Mouse (Mus musculus) hindbrain, postnatal 0 days (tissue): ENCODE results near the gene Slc44a1. TPM values are rescaled to one million over a fixed set of nuclear protein-coding genes. Genes with fewer than 3 reads are reported as not detected.

Experiments
- ATAC-seq: fragments of 200-750 bp; cut with Nextera tagmentation; 2 replicates; pipeline ENCODE4 v1.8.0; 2017; ENCODE audit warnings: mild to moderate bottlenecking, moderate TSS enrichment, moderate library complexity
- DNase-seq: peaks from one replicate; pipeline ENCODE4 v3.0.0-alpha.2; 2015; ENCODE audit warnings: low spot score
- H3K27ac ChIP-seq: fragments of 300-500 bp; sonication (generic); 2 replicates; pipeline ENCODE4 v1.5.1; 2014; ENCODE audit warnings: mild to moderate bottlenecking
- H3K27me3 ChIP-seq: fragments of 300-500 bp; sonication (generic); 2 replicates; pipeline ENCODE4 v1.6.1; 2014; ENCODE audit warnings: low read length, mixed read lengths; ENCODE audit not compliant: insufficient read depth
- H3K36me3 ChIP-seq: fragments of 300-500 bp; sonication (generic); 2 replicates; pipeline ENCODE4 v1.6.1; 2014; ENCODE audit warnings: low read length, mixed read lengths; ENCODE audit not compliant: insufficient read depth
- H3K4me1 ChIP-seq: fragments of 300-500 bp; sonication (generic); 2 replicates; pipeline ENCODE4 v1.6.1; 2014; ENCODE audit warnings: antibody characterized with exemption, low read length, mixed read lengths; ENCODE audit not compliant: insufficient read depth
- H3K4me2 ChIP-seq: fragments of 300-500 bp; sonication (generic); 2 replicates; pipeline ENCODE4 v1.6.1; 2014; ENCODE audit warnings: low read depth, mild to moderate bottlenecking, low read length, moderate library complexity, mixed read lengths
- H3K4me3 ChIP-seq: fragments of 300-500 bp; sonication (generic); 2 replicates; pipeline ENCODE4 v1.5.1; 2014; ENCODE audit warnings: low read length
- H3K9ac ChIP-seq: fragments of 300-500 bp; sonication (generic); replicated peaks from 2 replicates; pipeline ENCODE4 v1.6.1; 2014; ENCODE audit warnings: mild to moderate bottlenecking, low read length, moderate library complexity, mixed read lengths
- H3K9me3 ChIP-seq: fragments of 300-500 bp; sonication (generic); 2 replicates; pipeline ENCODE4 v1.6.1; 2016; ENCODE audit warnings: low read length, mixed read lengths
- CTCF ChIP-seq: IDR thresholded peaks from 2 replicates; pipeline ENCODE4 v1.5.1; 2016; ENCODE audit warnings: antibody characterized with exemption, control low read depth, low read depth
- WGBS: fragments of 180-500 bp; shearing (Covaris S2); extraction: QIAGEN DNeasy Blood & Tissue Kit; methylation state at CpG from one replicate; pipeline ENCODE4 v1.1.7; 2014; 5-methylcytosine and 5-hydroxymethylcytosine counted together
- polyA plus RNA-seq: library from polyadenylated mRNA; unstranded; fragments of >200 nt; fragmentation: Nextera tagmentation; extraction: Ambion mirVana; gene quantifications from 2 replicates; pipeline ENCODE4 v1.2.1, GENCODE M21; 2015
- total RNA-seq: library from RNA; depleted of rRNA; stranded (reverse); fragments of >200 nt; gene quantifications from 2 replicates; pipeline ENCODE4 v1.2.3, GENCODE M21; 2014

Slc44a1 gene
- total and polyA plus RNA-seq, 2 experiments from 2014 or later = 13.6 to 39.4 TPM

DNA sequence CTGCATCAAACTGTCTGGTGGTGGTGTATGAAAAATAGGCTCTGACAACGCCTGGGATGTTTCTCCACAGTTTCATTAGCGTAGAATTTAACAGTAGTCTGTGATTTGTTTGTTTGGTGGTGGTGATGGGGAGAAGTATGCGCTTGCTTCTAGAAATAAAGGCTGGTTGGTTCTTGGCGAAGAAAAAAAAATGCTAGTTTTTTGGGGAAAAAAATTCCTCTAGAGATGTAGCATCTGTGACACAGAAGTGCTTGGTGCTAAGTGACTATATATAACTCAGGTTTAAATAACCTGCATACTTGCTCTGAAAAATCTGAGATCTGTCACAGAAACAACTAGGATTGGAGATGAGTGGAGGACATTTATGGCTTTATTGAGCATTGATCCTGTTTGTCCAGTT, 1.5 kb downstream of the Slc44a1 start:
- Histone ChIP-seq H3K27ac (no peak overlapping the region), H3K9ac (peak overlapping the region; percentile 90), H3K27me3 (no peaks in the 10 kb centered on the region), H3K4me2 (peak overlapping the region; percentile 93), H3K4me3 (peak overlapping the region; percentile 94), H3K36me3 (no peaks in the 10 kb centered on the region), H3K9me3 (no peaks in the 10 kb centered on the region), H3K4me1 (peaks cover 3% of the 10 kb centered on the region; the same call in 1 of the 2 replicates)
- 27% methylated on average over 4 of the region's 4 CpGs for WGBS
- no peak for DNase-seq
- no peak for TF ChIP-seq CTCF
- ATAC-seq = no peak

DNA sequence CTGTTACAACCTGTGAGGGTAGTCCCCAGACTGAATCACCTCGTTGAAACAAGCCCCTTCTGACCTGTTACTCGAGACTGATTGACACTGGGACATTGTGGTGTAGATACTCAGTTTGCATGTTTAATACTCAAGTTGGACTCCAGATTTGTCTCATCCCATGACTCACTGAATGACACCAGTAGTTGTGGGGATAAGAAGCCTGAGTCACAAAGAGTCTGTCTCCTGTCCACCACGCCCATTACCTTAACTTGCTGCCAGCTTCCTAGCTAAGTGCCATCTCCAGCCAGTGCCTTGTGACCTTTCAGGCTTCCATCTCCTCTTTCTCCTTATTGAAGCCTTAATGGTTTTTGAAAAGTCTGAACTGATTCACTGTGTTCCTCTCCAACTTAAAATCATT, 6.0 kb downstream of the Slc44a1 start:
- Histone ChIP-seq H3K27ac (no peak overlapping the region), H3K4me3 (no peak overlapping the region), H3K4me1 (peaks cover 3% of the 10 kb centered on the region; the same call in 1 of the 2 replicates), H3K27me3 (no peaks in the 10 kb centered on the region), H3K9me3 (no peaks in the 10 kb centered on the region), H3K36me3 (no peaks in the 10 kb centered on the region), H3K4me2 (no peak overlapping the region), H3K9ac (no peak overlapping the region)
- no peak for TF ChIP-seq CTCF
- 79% methylated on average over 3 of the region's 3 CpGs for WGBS
- no peak for ATAC-seq
- no peak for DNase-seq

DNA sequence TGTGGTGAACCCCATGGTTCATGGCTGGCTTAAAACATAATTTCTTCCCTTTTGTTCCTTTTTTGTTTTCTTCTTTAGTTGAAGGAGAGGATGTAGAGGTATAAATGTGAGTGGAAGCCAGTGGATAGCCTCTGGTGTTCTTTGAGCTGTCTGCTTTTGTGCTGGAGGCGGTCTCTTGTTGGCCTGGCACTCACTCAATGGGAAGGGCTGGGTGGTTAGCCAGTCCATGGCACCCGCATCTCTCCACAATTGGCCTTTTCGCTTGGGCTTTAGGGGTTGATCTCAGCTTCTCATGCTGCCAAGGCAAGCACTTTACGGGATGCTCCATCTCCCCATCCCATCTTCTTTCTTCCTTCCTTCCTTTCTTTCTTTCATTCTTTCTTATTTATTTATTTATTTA, 7.6 kb downstream of the Slc44a1 start:
- WGBS = 79% methylated on average over 4 of the region's 4 CpGs

DNA sequence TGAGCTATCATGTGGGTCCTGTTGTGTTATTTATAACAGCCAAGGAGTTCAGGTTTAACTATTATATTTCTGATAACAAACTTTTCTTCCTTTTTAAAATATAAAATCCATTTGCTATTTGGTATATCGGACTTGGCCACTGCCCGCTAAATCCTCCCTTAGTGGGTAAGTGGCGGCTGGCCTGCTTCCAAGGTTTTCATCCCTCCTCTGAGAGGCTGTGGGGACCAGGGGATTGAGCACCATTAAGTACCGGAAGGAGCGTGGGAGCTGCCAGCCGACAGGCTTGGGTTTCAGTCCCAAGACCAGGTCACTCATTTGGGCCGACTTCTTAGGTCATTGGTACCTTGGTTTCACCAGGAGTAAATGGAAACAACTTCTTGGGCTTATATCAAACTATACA, 10.5 kb downstream of the Slc44a1 start:
- peak; percentile 15 for DNase-seq

More for the DNA sequence above, 7.6 kb downstream of the Slc44a1 start:
- H3K4me3 ChIP-seq = no peak overlapping the region
- H3K4me2 ChIP-seq = no peak overlapping the region
- H3K4me1 ChIP-seq = 0 out of 2 replicates have a peak, but pooled peaks cover 1% of the 10 kb centered on the region
- no peak overlapping the region for H3K27ac ChIP-seq
- no peaks in the 10 kb centered on the region for H3K36me3 ChIP-seq
- no peak for ATAC-seq
- H3K27me3 ChIP-seq = no peaks in the 10 kb centered on the region
- H3K9ac ChIP-seq = no peak overlapping the region
- H3K9me3 ChIP-seq = no peaks in the 10 kb centered on the region
- no peak for TF ChIP-seq CTCF
- DNase-seq = peak; percentile 25

DNA sequence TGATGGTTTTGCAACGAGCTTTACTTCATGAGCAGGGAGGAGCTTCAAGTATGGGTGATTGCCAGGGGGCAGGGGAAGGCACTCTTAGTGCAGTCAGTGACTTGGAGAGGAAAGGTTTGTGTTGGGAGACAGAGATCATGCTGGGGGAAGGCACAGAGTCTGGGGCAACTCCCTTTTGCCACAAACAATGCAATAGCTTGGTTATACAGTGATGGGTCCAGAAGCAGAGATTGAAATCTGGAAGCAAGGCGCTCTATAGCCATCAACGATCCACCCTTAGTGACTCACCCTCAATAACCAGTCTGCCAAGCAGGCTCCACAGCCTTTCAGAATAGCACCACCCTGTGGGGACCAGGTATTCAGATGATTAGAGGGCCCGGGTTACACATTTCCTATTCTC, 11.7 kb downstream of the Slc44a1 start:
- no peaks in the 10 kb centered on the region for H3K4me1 ChIP-seq
- no peak overlapping the region for H3K27ac ChIP-seq
- DNase-seq = no peak
- 67% methylated on average over 4 of the region's 4 CpGs for WGBS
- no peak for ATAC-seq
- TF ChIP-seq CTCF = peak; percentile 43
- no peak overlapping the region for H3K4me2 ChIP-seq
- H3K27me3 ChIP-seq = no peaks in the 10 kb centered on the region
- no peaks in the 10 kb centered on the region for H3K9me3 ChIP-seq
- H3K4me3 ChIP-seq = no peak overlapping the region
- no peaks in the 10 kb centered on the region for H3K36me3 ChIP-seq
- H3K9ac ChIP-seq = no peak overlapping the region

More for the DNA sequence above, 10.5 kb downstream of the Slc44a1 start:
- Histone ChIP-seq H3K36me3 (no peaks in the 10 kb centered on the region), H3K4me2 (no peak overlapping the region), H3K27me3 (no peaks in the 10 kb centered on the region), H3K4me1 (no peaks in the 10 kb centered on the region), H3K9me3 (no peaks in the 10 kb centered on the region), H3K4me3 (no peak overlapping the region), H3K27ac (no peak overlapping the region), H3K9ac (no peak overlapping the region)
- ATAC-seq = no peak
- 53% methylated on average over 7 of the region's 7 CpGs for WGBS
- no peak for TF ChIP-seq CTCF

DNA sequence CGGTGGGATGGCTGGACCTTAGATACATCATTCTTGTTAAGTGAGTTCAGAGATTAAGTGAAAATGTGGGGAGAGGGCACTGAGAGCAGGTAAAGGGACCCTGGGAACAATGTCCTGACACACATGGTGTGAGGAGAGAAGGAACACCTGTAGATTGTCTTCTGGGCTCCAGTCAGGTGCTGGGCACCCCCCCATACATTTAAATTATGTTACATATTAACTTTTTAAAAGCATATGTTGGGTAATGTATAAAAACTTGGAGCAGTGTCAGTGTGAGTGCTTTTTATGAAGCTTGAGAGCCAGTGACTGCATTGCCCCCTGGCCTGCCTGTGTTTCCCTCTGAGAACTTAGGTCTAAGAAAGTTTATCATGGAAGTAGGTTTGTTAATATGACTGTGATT, 12.2 kb downstream of the Slc44a1 start:
- H3K9me3 ChIP-seq = no peaks in the 10 kb centered on the region
- H3K36me3 ChIP-seq = no peaks in the 10 kb centered on the region
- no peaks in the 10 kb centered on the region for H3K4me1 ChIP-seq
- H3K27ac ChIP-seq = no peak overlapping the region
- H3K9ac ChIP-seq = no peak overlapping the region
- 95% methylated on average over 1 of the region's 1 CpGs for WGBS
- no peak overlapping the region for H3K4me2 ChIP-seq
- H3K4me3 ChIP-seq = no peak overlapping the region
- TF ChIP-seq CTCF = no peak
- no peaks in the 10 kb centered on the region for H3K27me3 ChIP-seq
- ATAC-seq (no peak), DNase-seq (no peak)

DNA sequence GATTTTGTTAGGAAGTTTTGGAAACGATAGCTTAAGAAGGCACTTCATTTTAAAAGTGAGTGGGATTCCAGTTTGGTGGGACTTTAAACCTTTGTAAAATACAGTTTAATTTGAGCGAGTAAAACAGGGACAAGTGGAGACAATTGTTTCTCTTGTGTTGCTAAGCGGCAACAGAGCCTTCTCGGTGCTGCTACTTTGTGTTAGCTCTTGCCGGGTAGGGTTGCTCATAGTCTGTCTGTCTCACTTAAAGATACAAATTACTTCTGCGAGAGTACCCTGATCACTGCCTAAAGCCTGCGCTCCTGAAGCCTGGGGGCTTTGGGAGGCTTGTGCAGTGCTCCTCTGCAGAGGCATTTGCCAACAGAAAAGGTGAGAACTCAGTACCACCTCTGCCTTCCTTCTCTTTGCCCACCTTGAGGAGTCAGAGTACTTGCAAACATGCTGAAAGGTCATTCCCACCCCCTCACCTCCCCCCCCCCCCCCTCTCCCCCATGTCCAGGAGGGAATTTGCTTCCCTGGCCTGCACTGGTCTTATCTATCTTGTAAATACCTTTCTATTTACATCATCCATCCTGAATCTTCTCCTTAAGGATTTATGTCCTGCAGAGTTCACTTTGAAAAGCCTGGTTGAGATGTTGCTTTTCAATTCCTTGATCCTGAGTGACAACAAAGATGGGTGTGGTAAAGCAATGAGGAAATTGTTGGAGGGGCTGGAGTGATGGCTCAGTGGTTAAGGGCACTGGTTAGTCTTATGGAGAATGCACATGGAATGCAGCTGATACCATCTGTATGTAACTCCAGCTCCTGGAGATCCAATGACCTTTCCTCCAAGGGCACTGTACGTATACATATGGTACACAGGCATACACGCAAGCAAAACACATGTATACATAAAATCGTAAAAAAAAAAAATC, 13.0 kb downstream of the Slc44a1 start:
- 51% methylated on average over 10 of the region's 10 CpGs for WGBS
- no peak for ATAC-seq

More for the DNA sequence above, 13.0 kb downstream of the Slc44a1 start:
- no peaks in the 10 kb centered on the region for H3K36me3 ChIP-seq
- H3K4me1 ChIP-seq = no peaks in the 10 kb centered on the region
- H3K27ac ChIP-seq = no peak overlapping the region
- no peaks in the 10 kb centered on the region for H3K9me3 ChIP-seq
- no peak overlapping the region for H3K4me3 ChIP-seq
- H3K27me3 ChIP-seq = no peaks in the 10 kb centered on the region
- no peak for DNase-seq
- no peak overlapping the region for H3K9ac ChIP-seq
- no peak for TF ChIP-seq CTCF
- H3K4me2 ChIP-seq = no peak overlapping the region
